Mouse (Mus musculus): ENCODE data around the gene Galnt18.

DNA sequence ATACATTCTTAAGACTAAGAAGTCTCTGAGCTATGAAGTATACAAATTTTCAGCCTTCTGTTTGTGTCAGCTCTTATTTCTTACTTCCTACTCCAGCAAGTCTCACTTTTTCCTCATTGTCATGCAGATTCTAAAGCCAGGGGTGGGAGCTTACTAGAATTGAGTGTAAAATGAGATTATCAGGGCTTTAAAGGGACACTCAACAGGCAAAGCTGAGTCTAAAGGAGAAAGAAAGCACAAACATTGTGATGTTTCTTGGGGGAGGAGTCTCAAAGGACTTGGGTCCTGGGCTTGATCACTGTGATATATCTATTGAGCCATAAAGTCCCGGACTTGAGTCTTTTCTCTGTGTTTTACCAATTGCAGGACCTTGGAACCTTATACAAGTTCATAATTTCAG, 234.2 kb downstream of the Galnt18 start:
- TF ChIP-seq CTCF (IDR thresholded peaks at IDR 0.05; ENCODE audit: borderline replicate concordance, extremely low read depth, insufficient read depth, insufficient read length) (no peak), POLR2A (IDR thresholded peaks at IDR 0.05; ENCODE audit: borderline replicate concordance, extremely low read depth, insufficient read depth, insufficient read length, poor library complexity, severe bottlenecking) (no peak)
